Mouse (Mus musculus) myocyte (in vitro differentiated cells): Measurements from ENCODE around the gene Igf2bp3.

Experiments
- CEBPB ChIP-seq: IDR thresholded peaks from 2 replicates; pipeline ENCODE4 v1.6.1; 2011; ENCODE audit warnings: mild to moderate bottlenecking, moderate library complexity; ENCODE audit not compliant: poor library complexity, insufficient read depth, severe bottlenecking
- E2F4 ChIP-seq: IDR thresholded peaks from one replicate; pipeline ENCODE4 v1.6.1; 2011; ENCODE audit warnings: mild to moderate bottlenecking, control low read depth, moderate library complexity; ENCODE audit not compliant: insufficient read depth
- MAX ChIP-seq: IDR thresholded peaks from one replicate; pipeline ENCODE4 v1.6.1; 2011; ENCODE audit warnings: low read depth, mild to moderate bottlenecking, control low read depth
- MYOD1 ChIP-seq, 3 experiments: IDR thresholded peaks; one replicate each; pipeline ENCODE4 v1.6.1; 2011; ENCODE audit warnings: control low read depth in 2 of 3, low read depth in 2 of 3, mild to moderate bottlenecking in 2 of 3, moderate library complexity in 1 of 3; ENCODE audit not compliant: insufficient read length in 2 of 3, control insufficient read depth in 1 of 3
- MYOG ChIP-seq, 3 experiments: IDR thresholded peaks; one replicate each; pipeline ENCODE4 v1.6.1; 2011; ENCODE audit warnings: control low read depth in 2 of 3, low read depth in 2 of 3, mild to moderate bottlenecking in 2 of 3; ENCODE audit not compliant: insufficient read length in 2 of 3, control insufficient read depth in 1 of 3, insufficient read depth in 1 of 3
- POLR2A ChIP-seq: IDR thresholded peaks from one replicate; pipeline ENCODE4 v1.6.1; 2011; ENCODE audit warnings: low read depth, mild to moderate bottlenecking, control low read depth, moderate library complexity; ENCODE audit not compliant: insufficient read length
- POLR2AphosphoS2 ChIP-seq: IDR thresholded peaks from one replicate; pipeline ENCODE4 v1.6.1; 2011; ENCODE audit warnings: low read depth, control low read depth; ENCODE audit not compliant: insufficient read length
- REST ChIP-seq: IDR thresholded peaks from one replicate; pipeline ENCODE4 v1.6.1; 2011; ENCODE audit warnings: mild to moderate bottlenecking, control low read depth, moderate library complexity; ENCODE audit not compliant: insufficient read depth, insufficient read length
- SRF ChIP-seq: IDR thresholded peaks from one replicate; pipeline ENCODE4 v1.6.1; 2011; ENCODE audit warnings: low read depth; ENCODE audit not compliant: control insufficient read depth, insufficient read length
- TCF12 ChIP-seq: IDR thresholded peaks from one replicate; pipeline ENCODE4 v1.6.1; 2011; ENCODE audit warnings: mild to moderate bottlenecking, control low read depth; ENCODE audit not compliant: poor library complexity, insufficient read depth, severe bottlenecking
- TCF3 ChIP-seq: IDR thresholded peaks from one replicate; pipeline ENCODE4 v1.6.1; 2011; ENCODE audit warnings: low read depth, control low read depth; ENCODE audit not compliant: insufficient read length
- USF1 ChIP-seq: IDR thresholded peaks from one replicate; pipeline ENCODE4 v1.6.1; 2011; ENCODE audit warnings: low read depth, mild to moderate bottlenecking, control low read depth, moderate library complexity

- TF ChIP-seq E2F4 (peak; percentile 22), MAX (no peak), POLR2A (no peak), POLR2AphosphoS2 (no peak), USF1 (no peak), REST (no peak), MYOG (IDR thresholded peaks at IDR 0.05; ENCODE audit: control insufficient read depth in 1 of 3, insufficient read depth in 1 of 3, insufficient read length in 2 of 3, low read depth in 2 of 3) (no peak), SRF (no peak), TCF12 (no peak), MYOD1 (IDR thresholded peaks at IDR 0.05; ENCODE audit: control insufficient read depth in 1 of 3, insufficient read length in 2 of 3, low read depth in 2 of 3) (no peak), TCF3 (no peak), CEBPB (no peak)
Observed at GRCm38 (mm10) chr6:49217581-49218274, 3.0 kb upstream of the Igf2bp3 start.
